Mouse (Mus musculus) embryonic facial prominence, embryonic 11.5 days (tissue): ENCODE results near the gene Tgfbr3l. TPM values are rescaled to one million over a fixed set of nuclear protein-coding genes. Genes with fewer than 3 reads are reported as not detected.

ENCODE experiments used
- ATAC-seq: fragments of 200-750 bp; cut with Nextera tagmentation; replicated peaks from 2 replicates; pipeline ENCODE4 v1.8.0; 2017; ENCODE audit warnings: low read depth; ENCODE audit not compliant: insufficient number of reproducible peaks, low FRiP score, low TSS enrichment
- DNase-seq: peaks from one replicate; pipeline ENCODE4 v3.0.0-alpha.2; 2015; ENCODE audit warnings: low spot score
- H3K27ac ChIP-seq: fragments of 300-500 bp; sonication (generic); replicated peaks from 2 replicates; pipeline ENCODE4 v1.5.1; 2014; ENCODE audit warnings: mild to moderate bottlenecking, low read depth, low read length, control low read depth
- H3K27me3 ChIP-seq: fragments of 300-500 bp; sonication (generic); 2 replicates; pipeline ENCODE4 v1.6.1; 2014; ENCODE audit warnings: mild to moderate bottlenecking, low read length, moderate library complexity, mixed read lengths; ENCODE audit not compliant: control insufficient read depth, insufficient read depth
- H3K36me3 ChIP-seq: fragments of 300-500 bp; sonication (generic); replicated peaks from 2 replicates; pipeline ENCODE4 v1.6.1; 2014; ENCODE audit warnings: low read depth, mild to moderate bottlenecking, low read length, moderate library complexity, mixed read lengths; ENCODE audit not compliant: control insufficient read depth, insufficient read depth
- H3K4me1 ChIP-seq: fragments of 300-500 bp; sonication (generic); 2 replicates; pipeline ENCODE4 v1.6.1; 2014; ENCODE audit warnings: low read length, mixed read lengths; ENCODE audit not compliant: control insufficient read depth, insufficient read depth
- H3K4me2 ChIP-seq: fragments of 300-500 bp; sonication (generic); 2 replicates; pipeline ENCODE4 v1.6.1; 2014; ENCODE audit warnings: low read depth, mild to moderate bottlenecking, control low read depth, low read length, moderate library complexity
- H3K4me3 ChIP-seq: fragments of 300-500 bp; sonication (generic); 2 replicates; pipeline ENCODE4 v1.5.1; 2014; ENCODE audit warnings: low read depth, low read length, control low read depth
- H3K9ac ChIP-seq: fragments of 300-500 bp; sonication (generic); replicated peaks from 2 replicates; pipeline ENCODE4 v1.6.1; 2014; ENCODE audit warnings: mild to moderate bottlenecking, control low read depth, low read length
- H3K9me3 ChIP-seq: fragments of 300-500 bp; sonication (generic); replicated peaks from 2 replicates; pipeline ENCODE4 v1.6.1; 2016; ENCODE audit warnings: mild to moderate bottlenecking, low read length, inconsistent platforms, mixed read lengths; ENCODE audit not compliant: control insufficient read depth
- WGBS: fragments of 180-500 bp; shearing (Covaris S2); extraction: QIAGEN DNeasy Blood & Tissue Kit; methylation state at CpG from one replicate; pipeline ENCODE4 v1.1.7; 2014; 5-methylcytosine and 5-hydroxymethylcytosine counted together
- polyA plus RNA-seq: library from polyadenylated mRNA; unstranded; fragments of >200 nt; fragmentation: Nextera tagmentation; extraction: Ambion mirVana; gene quantifications from 2 replicates; pipeline ENCODE4 v1.2.1, GENCODE M21; 2014

Tgfbr3l gene
- polyA plus RNA-seq, 1 experiment from 2014 or later, result 1.8 TPM

DNA sequence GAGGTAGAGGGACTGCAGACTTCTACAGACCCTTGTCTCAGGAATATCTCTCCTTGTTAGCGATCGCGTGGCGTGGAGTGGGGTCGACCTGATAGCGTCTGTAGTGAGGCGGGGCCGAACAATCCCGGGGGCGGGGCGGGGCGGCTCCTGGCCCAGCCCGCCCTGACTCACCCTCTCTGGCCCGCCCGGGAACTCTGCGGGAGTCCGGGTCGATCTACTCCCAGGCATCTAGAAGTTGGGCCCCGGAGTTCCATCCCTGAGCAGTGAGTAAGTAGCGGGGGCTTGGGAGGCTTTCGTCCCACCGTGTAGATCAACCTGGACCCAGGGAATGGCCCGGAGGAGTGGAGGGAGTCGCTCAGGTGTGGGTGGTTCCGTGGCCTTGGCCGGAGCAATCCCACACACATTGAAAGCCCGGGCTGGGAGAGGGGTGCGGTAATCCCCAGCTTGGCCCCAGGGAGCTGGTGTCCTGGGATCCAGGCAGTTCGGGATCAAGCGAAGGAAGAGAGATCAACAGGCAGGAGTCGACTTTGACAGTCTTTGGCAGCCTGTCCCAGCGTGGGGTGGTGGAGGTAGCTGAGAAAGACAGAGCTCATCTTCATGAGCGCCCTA lies 21.2 kb upstream of the Tgfbr3l start, which contains the start of gene Lrrc8e:
TSS of gene Lrrc8e (plus strand) at position 89 of the 609 bp plus-strand sequence.
- peak within 1 kb of the TSS; percentile 39; the same call in 1 of the 2 replicates for H3K9ac ChIP-seq
- ATAC-seq (peak; percentile 50; the same call in 1 of the 2 replicates), DNase-seq (no peak)
- no peaks in the 10 kb centered on the region for H3K36me3 ChIP-seq
- peak within 1 kb of the TSS; percentile 18; the same call in 1 of the 2 replicates for H3K4me3 ChIP-seq
- peaks cover 3% of the 10 kb centered on the region; the same call in 1 of the 2 replicates for H3K27me3 ChIP-seq
- H3K9me3 ChIP-seq, result no peaks in the 10 kb centered on the region
- peak within 1 kb of the TSS; percentile 46 for H3K4me2 ChIP-seq
- 5% methylated on average over 31 of the region's 33 CpGs for WGBS
- no peaks in the 10 kb centered on the region for H3K4me1 ChIP-seq
- H3K27ac ChIP-seq, result no peak within 1 kb of the TSS

GRCm38 (mm10) chr8:4227919-4228318 lies 20.1 kb upstream of the Tgfbr3l start:
- no peaks in the 10 kb centered on the region for H3K9me3 ChIP-seq
- H3K27ac ChIP-seq, result no peak overlapping the region
- H3K4me3 ChIP-seq, result no peak overlapping the region
- no peak for ATAC-seq
- H3K9ac ChIP-seq, result no peak overlapping the region
- H3K27me3 ChIP-seq, result peaks cover 3% of the 10 kb centered on the region; the same call in 1 of the 2 replicates
- H3K4me1 ChIP-seq, result no peaks in the 10 kb centered on the region
- no peak for DNase-seq
- H3K36me3 ChIP-seq, result no peaks in the 10 kb centered on the region
- 91% methylated on average over 4 of the region's 4 CpGs for WGBS
- no peak overlapping the region for H3K4me2 ChIP-seq

- Histone ChIP-seq H3K4me1 (no peaks in the 10 kb centered on the region), H3K9ac (no peak overlapping the region), H3K4me2 (no peak overlapping the region), H3K9me3 (no peaks in the 10 kb centered on the region), H3K27ac (no peak overlapping the region), H3K4me3 (no peak overlapping the region), H3K36me3 (no peaks in the 10 kb centered on the region), H3K27me3 (peaks cover 3% of the 10 kb centered on the region; the same call in 1 of the 2 replicates)
- WGBS, result 78% methylated on average over 5 of the region's 5 CpGs
- ATAC-seq (no peak), DNase-seq (no peak)
Measured at GRCm38 (mm10) chr8:4229784-4230183, 18.2 kb upstream of the Tgfbr3l start.

DNA sequence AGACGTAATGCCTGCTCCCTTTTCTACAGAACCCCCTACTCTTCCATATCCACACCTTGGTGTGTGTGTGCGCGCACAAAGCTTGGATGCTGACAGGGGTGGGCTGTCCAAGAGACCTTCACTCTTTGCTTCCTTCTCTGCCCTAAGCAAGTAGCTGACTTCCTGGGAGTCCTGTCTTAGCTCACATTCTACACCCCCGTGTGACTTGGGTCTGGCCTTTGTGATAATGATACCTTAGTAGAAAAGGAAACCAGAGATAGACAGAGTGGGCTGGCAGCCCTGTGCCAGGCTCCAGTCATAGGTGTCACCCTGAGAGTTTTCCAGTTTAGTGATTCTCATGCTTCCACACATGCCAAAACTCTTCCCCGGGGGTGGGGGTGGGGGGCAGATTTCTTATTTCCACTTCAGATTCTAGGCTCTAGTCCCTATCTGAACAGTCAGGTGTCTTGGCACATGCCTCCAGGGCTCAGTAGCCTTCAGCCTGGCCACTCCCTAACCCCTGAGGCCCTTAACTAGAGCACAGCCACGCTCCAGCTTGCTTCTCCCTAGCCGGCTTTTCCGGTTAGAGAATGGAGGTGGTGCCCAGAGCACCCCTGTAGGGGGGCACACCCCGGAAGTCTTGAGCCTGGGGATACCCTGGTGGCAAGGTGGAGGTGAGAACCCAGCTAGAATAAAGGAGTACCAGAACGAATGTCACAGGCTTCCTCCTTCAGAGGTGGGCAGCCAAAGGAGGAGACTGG lies 17.2 kb upstream of the Tgfbr3l start:
- no peaks in the 10 kb centered on the region for H3K9me3 ChIP-seq
- 57% methylated on average over 10 of the region's 10 CpGs for WGBS
- H3K4me3 ChIP-seq, result no peak overlapping the region
- no peak overlapping the region for H3K27ac ChIP-seq
- no peak overlapping the region for H3K9ac ChIP-seq
- H3K4me2 ChIP-seq, result no peak overlapping the region
- DNase-seq (no peak), ATAC-seq (no peak)
- H3K36me3 ChIP-seq, result no peaks in the 10 kb centered on the region
- H3K27me3 ChIP-seq, result peaks cover 3% of the 10 kb centered on the region; the same call in 1 of the 2 replicates
- H3K4me1 ChIP-seq, result no peaks in the 10 kb centered on the region

GRCm38 (mm10) chr8:4237814-4238433 lies 10.1 kb upstream of the Tgfbr3l start:
- ATAC-seq (no peak; the same call in 1 of the 2 replicates), DNase-seq (no peak)
- Histone ChIP-seq H3K27ac (peak overlapping the region; percentile 92), H3K4me2 (peak overlapping the region; percentile 68), H3K36me3 (peaks cover under 1% of the 10 kb centered on the region), H3K9me3 (no peaks in the 10 kb centered on the region), H3K4me1 (0 out of 2 replicates have a peak, but pooled peaks cover 3% of the 10 kb centered on the region), H3K27me3 (no peaks in the 10 kb centered on the region), H3K4me3 (peak overlapping the region; percentile 57), H3K9ac (peak overlapping the region; percentile 82)
- 20% methylated on average over 15 of the region's 15 CpGs for WGBS

DNA sequence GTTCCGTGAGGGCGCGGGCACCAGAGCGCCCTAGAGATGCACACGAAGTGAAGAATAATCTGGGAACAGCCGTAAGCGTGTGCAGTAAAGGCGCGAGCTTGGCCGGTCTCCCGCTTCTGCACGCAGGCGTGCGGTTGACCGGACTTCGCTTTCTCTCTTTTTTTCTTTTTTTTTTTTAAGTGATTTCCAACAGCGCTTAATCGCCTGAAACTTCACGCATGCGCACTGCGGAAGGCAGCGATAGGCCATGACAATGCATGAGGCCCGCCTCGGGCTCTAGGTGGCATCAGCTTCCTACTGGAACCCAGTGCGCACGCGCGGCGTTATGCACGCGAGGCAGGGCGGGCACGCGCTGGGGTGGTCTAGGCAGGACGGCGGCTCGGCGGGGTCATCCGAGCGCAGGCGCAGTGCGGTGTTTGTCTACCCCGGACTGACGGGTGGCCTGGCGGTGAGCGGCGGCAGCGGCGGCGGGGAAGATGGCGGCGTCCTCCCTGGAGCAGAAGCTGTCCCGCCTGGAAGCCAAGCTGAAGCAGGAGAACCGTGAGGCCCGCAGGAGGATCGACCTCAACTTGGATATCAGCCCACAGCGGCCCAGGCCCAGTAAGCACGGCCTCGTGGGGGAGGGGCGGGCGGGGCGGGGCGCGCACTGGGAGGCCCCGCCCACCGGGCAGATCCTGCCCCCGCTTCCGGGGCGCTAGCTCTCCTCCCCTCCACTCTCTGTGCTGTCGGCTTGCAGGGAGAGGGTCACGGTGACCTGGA lies 9.4 kb upstream of the Tgfbr3l start, which contains the start of the genes Map2k7 and Gm49320:
TSS of gene Map2k7 (plus strand) at position 307 of the 759 bp plus-strand sequence.
TSS of gene Gm49320 (plus strand) at position 432 of the 759 bp plus-strand sequence.
- H3K4me1 ChIP-seq, result 0 out of 2 replicates have a peak, but pooled peaks cover 3% of the 10 kb centered on the region
- ATAC-seq (peak; percentile 94), DNase-seq (peak; percentile 100)
- peak within 1 kb of the TSS; percentile 68 for H3K4me2 ChIP-seq
- peaks cover 4% of the 10 kb centered on the region for H3K36me3 ChIP-seq
- WGBS, result under 1% methylated on average over 71 of the region's 71 CpGs
- H3K9me3 ChIP-seq, result no peaks in the 10 kb centered on the region
- peak within 1 kb of the TSS; percentile 57 for H3K4me3 ChIP-seq
- peak within 1 kb of the TSS; percentile 82 for H3K9ac ChIP-seq
- H3K27me3 ChIP-seq, result no peaks in the 10 kb centered on the region
- peak within 1 kb of the TSS; percentile 92 for H3K27ac ChIP-seq

DNA sequence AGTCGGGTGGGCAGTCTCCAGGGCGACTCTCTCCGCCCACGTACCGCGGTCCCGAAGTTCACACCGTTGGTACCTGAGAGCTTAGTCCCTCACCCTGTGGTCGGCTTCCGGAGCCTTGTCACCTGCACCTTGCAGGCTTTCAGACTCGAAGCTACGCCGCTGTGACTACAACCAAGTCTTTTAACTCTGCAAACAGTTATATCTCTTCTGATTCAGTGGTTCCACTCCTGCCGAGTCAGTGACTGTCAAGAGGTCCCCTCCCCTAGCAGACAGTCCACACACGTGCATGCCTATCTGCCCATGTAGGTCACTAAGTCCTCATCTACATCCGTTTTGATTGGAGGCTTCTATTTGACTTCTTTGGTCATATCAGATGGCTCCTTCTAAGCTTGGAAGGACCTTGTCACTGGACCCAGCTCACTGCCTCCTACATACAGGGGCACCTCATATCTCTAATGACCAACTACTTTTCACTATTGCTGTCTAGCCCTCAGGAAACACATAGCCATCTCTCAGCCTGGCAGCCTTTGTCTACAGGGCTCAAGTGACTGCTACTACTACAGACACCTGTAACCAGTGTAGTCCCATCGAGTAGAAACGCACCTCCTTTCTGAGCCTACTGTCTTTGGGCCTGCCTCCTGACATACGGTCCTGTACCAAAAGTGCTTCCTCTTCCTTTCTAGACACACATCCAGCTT lies 8.7 kb upstream of the Tgfbr3l start:
- ATAC-seq, result peak; percentile 21; the same call in 1 of the 2 replicates
- 15% methylated on average over 19 of the region's 19 CpGs for WGBS
- H3K27ac ChIP-seq, result peak overlapping the region; percentile 71; the same call in 1 of the 2 replicates
- H3K27me3 ChIP-seq, result no peaks in the 10 kb centered on the region
- H3K9me3 ChIP-seq, result no peaks in the 10 kb centered on the region
- 0 out of 2 replicates have a peak, but pooled peaks cover 3% of the 10 kb centered on the region for H3K4me1 ChIP-seq
- peak overlapping the region; percentile 82 for H3K9ac ChIP-seq
- H3K4me3 ChIP-seq, result peak overlapping the region; percentile 57
- no peak for DNase-seq
- H3K36me3 ChIP-seq, result peaks cover 4% of the 10 kb centered on the region
- H3K4me2 ChIP-seq, result peak overlapping the region; percentile 68
